Mouse (Mus musculus) heart, embryonic 11.5 days (tissue): ENCODE data around the gene Tuba1b. TPM values are rescaled to one million over a fixed set of nuclear protein-coding genes. Genes with fewer than 3 reads are reported as not detected.

Experiments used
- ATAC-seq: fragments of 200-750 bp; cut with Nextera tagmentation; replicated peaks from 2 replicates; pipeline ENCODE4 v1.8.0; 2017; ENCODE audit warnings: moderate library complexity; ENCODE audit not compliant: insufficient number of reproducible peaks, low FRiP score, low TSS enrichment
- H3K27ac ChIP-seq: fragments of 300-500 bp; sonication (generic); 2 replicates; pipeline ENCODE4 v1.5.1; 2014; ENCODE audit warnings: mild to moderate bottlenecking, low read depth, low read length
- H3K27me3 ChIP-seq: fragments of 300-500 bp; sonication (generic); 2 replicates; pipeline ENCODE4 v1.6.1; 2014; ENCODE audit warnings: mild to moderate bottlenecking, low read length, mixed read lengths; ENCODE audit not compliant: control insufficient read depth, insufficient read depth
- H3K36me3 ChIP-seq: fragments of 300-500 bp; sonication (generic); 2 replicates; pipeline ENCODE4 v1.6.1; 2014; ENCODE audit warnings: mild to moderate bottlenecking, low read length, moderate library complexity, mixed read lengths; ENCODE audit not compliant: control insufficient read depth, insufficient read depth
- H3K4me1 ChIP-seq: fragments of 300-500 bp; sonication (generic); 2 replicates; pipeline ENCODE4 v1.6.1; 2014; ENCODE audit warnings: low read length; ENCODE audit not compliant: control insufficient read depth, insufficient read depth
- H3K4me2 ChIP-seq: fragments of 300-500 bp; sonication (generic); 2 replicates; pipeline ENCODE4 v1.6.1; 2014; ENCODE audit warnings: mild to moderate bottlenecking, moderate library complexity
- H3K4me3 ChIP-seq: fragments of 300-500 bp; sonication (generic); 2 replicates; pipeline ENCODE4 v1.5.1; 2014; ENCODE audit warnings: low read depth, low read length
- H3K9ac ChIP-seq: fragments of 300-500 bp; sonication (generic); 2 replicates; pipeline ENCODE4 v1.6.1; 2014; ENCODE audit warnings: mild to moderate bottlenecking, low read depth, low read length, moderate library complexity
- H3K9me3 ChIP-seq: fragments of 300-500 bp; sonication (generic); replicated peaks from 2 replicates; pipeline ENCODE4 v1.6.1; 2016; ENCODE audit warnings: low read length; ENCODE audit not compliant: control insufficient read depth
- WGBS: fragments of 180-500 bp; shearing (Covaris S2); extraction: QIAGEN DNeasy Blood & Tissue Kit; methylation state at CpG from one replicate; pipeline ENCODE4 v1.1.7; 2014; ENCODE audit not compliant: insufficient replicate concordance; 5-methylcytosine and 5-hydroxymethylcytosine counted together
- polyA plus RNA-seq: library from polyadenylated mRNA; unstranded; fragments of >200 nt; fragmentation: Nextera tagmentation; extraction: Ambion mirVana; gene quantifications from 2 replicates; pipeline ENCODE4 v1.2.1, GENCODE M21; 2014

Tuba1b gene
- polyA plus RNA-seq, 1 experiment from 2014 or later: 1,819 TPM

GRCm38 (mm10) chr15:98901530-98901929 is 32.8 kb downstream of the Tuba1b start:
- Histone ChIP-seq H3K9me3 (no peaks in the 10 kb centered on the region), H3K36me3 (peaks cover 13% of the 10 kb centered on the region), H3K4me1 (peaks cover 19% of the 10 kb centered on the region), H3K27ac (no peak overlapping the region), H3K9ac (no peak overlapping the region), H3K4me2 (no peak overlapping the region), H3K4me3 (no peak overlapping the region), H3K27me3 (peaks cover 28% of the 10 kb centered on the region)
- no peak for ATAC-seq
- WGBS: 57% methylated on average over 1 of the region's 1 CpGs

- under 1% methylated on average over 41 of the region's 41 CpGs for WGBS
- Histone ChIP-seq H3K27ac (peak within 1 kb of the TSS; percentile 87), H3K4me2 (peak within 1 kb of the TSS; percentile 100), H3K9me3 (no peaks in the 10 kb centered on the region), H3K9ac (peak within 1 kb of the TSS; percentile 22; the same call in 1 of the 2 replicates), H3K36me3 (peaks cover 3% of the 10 kb centered on the region), H3K4me3 (peak within 1 kb of the TSS; percentile 42), H3K27me3 (peaks cover 58% of the 10 kb centered on the region), H3K4me1 (peaks cover 48% of the 10 kb centered on the region)
- peak; percentile 23; the same call in 1 of the 2 replicates for ATAC-seq
Measured at GRCm38 (mm10) chr15:98897928-98898800, 36.2 kb downstream of the Tuba1b start, which contains the start of gene Dhh. Gene Dhh, minus strand, starts transcription at chr15:98898540.

GRCm38 (mm10) chr15:98897495-98897894 is 36.9 kb downstream of the Tuba1b start:
- peak overlapping the region; percentile 42 for H3K4me3 ChIP-seq
- H3K36me3 ChIP-seq: no peaks in the 10 kb centered on the region
- peaks cover 48% of the 10 kb centered on the region for H3K4me1 ChIP-seq
- peaks cover 63% of the 10 kb centered on the region for H3K27me3 ChIP-seq
- no peaks in the 10 kb centered on the region for H3K9me3 ChIP-seq
- peak overlapping the region; percentile 87 for H3K27ac ChIP-seq
- peak overlapping the region; percentile 100 for H3K4me2 ChIP-seq
- H3K9ac ChIP-seq: no peak overlapping the region
- no peak for ATAC-seq
- WGBS: 3% methylated on average over 10 of the region's 10 CpGs

GRCm38 (mm10) chr15:98895635-98896589 is 38.5 kb downstream of the Tuba1b start:
- Histone ChIP-seq H3K9me3 (no peaks in the 10 kb centered on the region), H3K27ac (peak overlapping the region; percentile 87), H3K4me3 (peak overlapping the region; percentile 61), H3K4me2 (peak overlapping the region; percentile 100), H3K4me1 (peaks cover 48% of the 10 kb centered on the region), H3K36me3 (no peaks in the 10 kb centered on the region), H3K9ac (peak overlapping the region; percentile 74), H3K27me3 (peaks cover 63% of the 10 kb centered on the region)
- peak; percentile 60 for ATAC-seq
- 1% methylated on average over 41 of the region's 41 CpGs for WGBS

GRCm38 (mm10) chr15:98894746-98895634 is 39.4 kb downstream of the Tuba1b start:
- Histone ChIP-seq H3K27ac (peak overlapping the region; percentile 87; the same call in 1 of the 2 replicates), H3K9me3 (no peaks in the 10 kb centered on the region), H3K27me3 (peaks cover 63% of the 10 kb centered on the region), H3K4me1 (peaks cover 48% of the 10 kb centered on the region), H3K36me3 (no peaks in the 10 kb centered on the region), H3K9ac (peak overlapping the region; percentile 74), H3K4me3 (peak overlapping the region; percentile 61), H3K4me2 (peak overlapping the region; percentile 100)
- ATAC-seq: no peak
- WGBS: 4% methylated on average over 38 of the region's 38 CpGs

- peaks cover 59% of the 10 kb centered on the region for H3K27me3 ChIP-seq
- peaks cover 48% of the 10 kb centered on the region for H3K4me1 ChIP-seq
- H3K9me3 ChIP-seq: no peaks in the 10 kb centered on the region
- 1% methylated on average over 77 of the region's 77 CpGs for WGBS
- H3K9ac ChIP-seq: peak within 1 kb of the TSS; percentile 74
- H3K36me3 ChIP-seq: no peaks in the 10 kb centered on the region
- peak within 1 kb of the TSS; percentile 61 for H3K4me3 ChIP-seq
- H3K4me2 ChIP-seq: peak within 1 kb of the TSS; percentile 100
- H3K27ac ChIP-seq: peak within 1 kb of the TSS; percentile 87
- ATAC-seq: no peak
Measured at GRCm38 (mm10) chr15:98893940-98894745, 40.2 kb downstream of the Tuba1b start, which contains the start of gene Rhebl1. Gene Rhebl1, minus strand, starts transcription at chr15:98894540.

- Histone ChIP-seq H3K9ac (no peak overlapping the region), H3K27ac (no peak overlapping the region), H3K36me3 (no peaks in the 10 kb centered on the region), H3K4me1 (peaks cover 42% of the 10 kb centered on the region), H3K9me3 (no peaks in the 10 kb centered on the region), H3K4me3 (peak overlapping the region; percentile 61; the same call in 1 of the 2 replicates), H3K4me2 (no peak overlapping the region), H3K27me3 (peaks cover 49% of the 10 kb centered on the region)
- no peak for ATAC-seq
- 55% methylated on average over 4 of the region's 4 CpGs for WGBS
Measured at GRCm38 (mm10) chr15:98893036-98893435, 41.3 kb downstream of the Tuba1b start.
